Mouse (Mus musculus): ENCODE results near the gene Zfp579. TPM values are rescaled to one million over a fixed set of nuclear protein-coding genes. Genes with fewer than 3 reads are reported as not detected.
"Not testable (repeated sequence)": the region's sequence is repeated elsewhere in the genome, so short reads cannot be mapped to it uniquely, and the experiment has no call there.

The Zfp579 gene
- polyA plus RNA-seq, 1 experiment from 2014 or later = 57.0 TPM

GRCm38 (mm10) chr7:5014251-5015117 lies 18.5 kb upstream of the Zfp579 start, which contains the start of the genes Zfp524 and Fiz1:
Zfp524 (plus strand) TSS chr7:5014415.
Fiz1 (minus strand) TSS chr7:5014697.
- ATAC-seq (ENCODE audit: low FRiP score) = peak; percentile 86
- under 1% methylated on average over 42 of the region's 42 CpGs for WGBS
- H3K36me3 ChIP-seq = peaks cover 32% of the 10 kb centered on the region
- H3K27ac ChIP-seq (replicated peaks) = peak within 1 kb of the TSS; percentile 99
- no peaks in the 10 kb centered on the region for H3K9me3 ChIP-seq (replicated peaks)
- peak within 1 kb of the TSS; percentile 79 for H3K9ac ChIP-seq (replicated peaks)
- peak within 1 kb of the TSS; percentile 72 for H3K4me3 ChIP-seq (replicated peaks)
- H3K4me2 ChIP-seq = peak within 1 kb of the TSS; percentile 69
- H3K27me3 ChIP-seq (replicated peaks) = no peaks in the 10 kb centered on the region
- peaks cover 19% of the 10 kb centered on the region for H3K4me1 ChIP-seq

GRCm38 (mm10) chr7:5012681-5013513 lies 16.9 kb upstream of the Zfp579 start:
- peaks cover 16% of the 10 kb centered on the region for H3K4me1 ChIP-seq
- H3K4me3 ChIP-seq (replicated peaks) = no peak overlapping the region
- no peaks in the 10 kb centered on the region for H3K9me3 ChIP-seq (replicated peaks)
- no peak overlapping the region for H3K27ac ChIP-seq (replicated peaks)
- no peak overlapping the region for H3K9ac ChIP-seq (replicated peaks)
- peaks cover 48% of the 10 kb centered on the region for H3K36me3 ChIP-seq
- H3K27me3 ChIP-seq (replicated peaks) = no peaks in the 10 kb centered on the region
- H3K4me2 ChIP-seq = peak overlapping the region; percentile 69; the same call in 1 of the 2 replicates
- WGBS = 94% methylated on average over 27 of the region's 27 CpGs
- no peak for ATAC-seq (ENCODE audit: low FRiP score)

DNA sequence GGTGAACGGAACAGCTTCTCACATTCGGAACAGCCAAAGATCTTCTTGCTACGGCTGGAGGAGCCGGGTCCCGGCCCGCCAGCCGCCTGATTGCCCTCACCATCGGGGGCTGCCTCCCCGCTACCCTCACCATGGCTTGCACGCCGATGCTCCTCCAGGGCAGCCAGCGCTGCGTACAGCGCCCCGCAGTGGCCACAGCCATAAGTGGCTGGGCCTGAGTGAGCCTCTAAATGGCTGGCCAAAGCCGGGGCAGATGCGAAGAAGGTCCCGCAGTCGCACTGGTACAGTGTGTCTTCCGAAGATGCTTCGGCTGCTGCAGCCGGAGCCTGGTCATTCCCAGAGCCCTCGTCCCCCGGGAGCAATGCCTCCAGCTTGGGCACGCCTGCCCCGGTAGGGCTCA lies 12.3 kb upstream of the Zfp579 start:
- Histone ChIP-seq H3K4me2 (no peak overlapping the region), H3K36me3 (peaks cover 63% of the 10 kb centered on the region), H3K4me1 (0 out of 2 replicates have a peak, but pooled peaks cover 2% of the 10 kb centered on the region), H3K9ac (replicated peaks) (no peak overlapping the region), H3K27me3 (replicated peaks) (no peaks in the 10 kb centered on the region), H3K27ac (replicated peaks) (no peak overlapping the region), H3K4me3 (replicated peaks) (no peak overlapping the region), H3K9me3 (replicated peaks) (no peaks in the 10 kb centered on the region)
- WGBS = 95% methylated on average over 26 of the region's 26 CpGs
- ATAC-seq (ENCODE audit: low FRiP score) = no peak

DNA sequence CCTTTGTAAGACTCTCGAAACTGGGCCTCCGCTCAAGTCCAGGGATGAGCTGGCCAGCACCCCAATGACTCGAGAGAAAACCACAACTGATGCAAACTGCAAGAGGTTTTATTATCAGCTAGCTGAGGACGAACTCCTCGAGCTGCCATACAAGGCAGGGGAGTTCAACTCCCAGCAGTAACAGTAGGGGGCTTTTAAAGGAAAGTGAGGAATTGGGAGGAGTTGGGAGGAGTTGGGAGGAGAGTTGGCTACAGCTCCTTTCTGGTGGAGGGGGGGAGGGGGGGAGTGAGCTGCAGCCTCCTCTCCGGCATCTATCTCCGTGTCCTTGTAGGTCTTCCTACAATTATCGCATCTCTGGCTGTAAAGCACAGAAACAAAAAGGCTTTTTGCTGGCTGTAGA lies 6.9 kb upstream of the Zfp579 start:
- ATAC-seq (ENCODE audit: low FRiP score); H3K4me3 ChIP-seq (replicated peaks); H3K27me3 ChIP-seq (replicated peaks); H3K9ac ChIP-seq (replicated peaks); H3K27ac ChIP-seq (replicated peaks); H3K4me2 ChIP-seq; H3K4me1 ChIP-seq; H3K9me3 ChIP-seq (replicated peaks): not testable (repeated sequence)
- peaks cover 14% of the 10 kb centered on the region for H3K36me3 ChIP-seq
- 71% methylated on average over 8 of the region's 8 CpGs for WGBS

DNA sequence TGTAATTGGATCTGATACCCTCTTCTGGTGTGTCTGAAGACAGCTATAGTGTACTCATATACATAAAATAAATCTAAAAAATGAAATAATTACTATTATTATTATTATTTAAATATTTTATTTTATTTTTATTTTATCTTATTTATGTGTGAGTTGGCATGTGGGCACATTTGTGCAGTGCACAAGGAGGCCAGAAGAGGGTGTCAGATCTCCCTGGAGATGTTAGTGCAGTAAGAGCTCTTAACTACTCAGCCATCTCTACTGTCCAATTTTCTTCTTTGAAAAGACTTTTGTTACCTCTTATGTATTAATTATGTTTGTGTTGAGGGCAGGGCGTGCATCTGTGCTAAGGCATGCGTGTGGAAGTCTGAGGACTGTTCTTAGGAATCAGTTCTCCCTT lies 3.9 kb upstream of the Zfp579 start:
- Histone ChIP-seq H3K4me2 (no peak overlapping the region), H3K27me3 (replicated peaks) (no peaks in the 10 kb centered on the region), H3K4me3 (replicated peaks) (no peak overlapping the region), H3K36me3 (no peaks in the 10 kb centered on the region), H3K27ac (replicated peaks) (no peak overlapping the region), H3K9me3 (replicated peaks) (no peaks in the 10 kb centered on the region), H3K4me1 (peaks cover 13% of the 10 kb centered on the region), H3K9ac (replicated peaks) (no peak overlapping the region)
- WGBS = 72% methylated on average over 2 of the region's 2 CpGs
- ATAC-seq (ENCODE audit: low FRiP score) = no peak

DNA sequence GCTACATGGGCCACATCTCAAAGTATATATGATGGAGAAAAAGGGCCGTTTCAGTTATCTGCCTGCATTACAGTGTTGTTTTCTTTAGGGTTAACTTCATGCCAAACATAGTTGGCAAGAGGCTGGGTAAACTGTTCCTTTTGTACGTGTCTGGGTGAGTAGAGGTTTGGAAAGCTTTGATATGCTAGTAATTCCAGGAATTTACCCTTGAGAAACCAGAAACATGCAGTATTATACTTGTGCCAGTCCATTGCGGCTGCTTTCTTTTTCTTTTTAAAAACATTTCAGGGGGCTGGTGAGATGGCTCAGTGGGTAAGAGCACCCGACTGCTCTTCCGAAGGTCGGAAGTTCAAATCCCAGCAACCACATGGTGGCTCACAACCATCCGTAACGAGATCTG lies 976 bp upstream of the Zfp579 start:
- ATAC-seq (ENCODE audit: low FRiP score) = no peak
- H3K27me3 ChIP-seq (replicated peaks) = no peaks in the 10 kb centered on the region
- peaks cover 41% of the 10 kb centered on the region for H3K4me1 ChIP-seq
- peak overlapping the region; percentile 77 for H3K4me2 ChIP-seq
- H3K36me3 ChIP-seq = peaks cover 16% of the 10 kb centered on the region
- peak overlapping the region; percentile 73 for H3K4me3 ChIP-seq (replicated peaks)
- H3K9ac ChIP-seq (replicated peaks) = peak overlapping the region; percentile 81
- 68% methylated on average over 6 of the region's 8 CpGs for WGBS
- peak overlapping the region; percentile 90 for H3K27ac ChIP-seq (replicated peaks)
- no peaks in the 10 kb centered on the region for H3K9me3 ChIP-seq (replicated peaks)

GRCm38 (mm10) chr7:4995268-4996002 lies 523 bp downstream of the Zfp579 start:
- H3K4me3 ChIP-seq (replicated peaks) = peak overlapping the region; percentile 73
- 7% methylated on average over 19 of the region's 19 CpGs for WGBS
- peak overlapping the region; percentile 81 for H3K9ac ChIP-seq (replicated peaks)
- no peaks in the 10 kb centered on the region for H3K27me3 ChIP-seq (replicated peaks)
- H3K9me3 ChIP-seq (replicated peaks) = no peaks in the 10 kb centered on the region
- peaks cover 41% of the 10 kb centered on the region for H3K4me1 ChIP-seq
- peak overlapping the region; percentile 75 for H3K27ac ChIP-seq (replicated peaks)
- peak; percentile 13 for ATAC-seq (ENCODE audit: low FRiP score)
- H3K4me2 ChIP-seq = peak overlapping the region; percentile 77
- peaks cover 31% of the 10 kb centered on the region for H3K36me3 ChIP-seq

DNA sequence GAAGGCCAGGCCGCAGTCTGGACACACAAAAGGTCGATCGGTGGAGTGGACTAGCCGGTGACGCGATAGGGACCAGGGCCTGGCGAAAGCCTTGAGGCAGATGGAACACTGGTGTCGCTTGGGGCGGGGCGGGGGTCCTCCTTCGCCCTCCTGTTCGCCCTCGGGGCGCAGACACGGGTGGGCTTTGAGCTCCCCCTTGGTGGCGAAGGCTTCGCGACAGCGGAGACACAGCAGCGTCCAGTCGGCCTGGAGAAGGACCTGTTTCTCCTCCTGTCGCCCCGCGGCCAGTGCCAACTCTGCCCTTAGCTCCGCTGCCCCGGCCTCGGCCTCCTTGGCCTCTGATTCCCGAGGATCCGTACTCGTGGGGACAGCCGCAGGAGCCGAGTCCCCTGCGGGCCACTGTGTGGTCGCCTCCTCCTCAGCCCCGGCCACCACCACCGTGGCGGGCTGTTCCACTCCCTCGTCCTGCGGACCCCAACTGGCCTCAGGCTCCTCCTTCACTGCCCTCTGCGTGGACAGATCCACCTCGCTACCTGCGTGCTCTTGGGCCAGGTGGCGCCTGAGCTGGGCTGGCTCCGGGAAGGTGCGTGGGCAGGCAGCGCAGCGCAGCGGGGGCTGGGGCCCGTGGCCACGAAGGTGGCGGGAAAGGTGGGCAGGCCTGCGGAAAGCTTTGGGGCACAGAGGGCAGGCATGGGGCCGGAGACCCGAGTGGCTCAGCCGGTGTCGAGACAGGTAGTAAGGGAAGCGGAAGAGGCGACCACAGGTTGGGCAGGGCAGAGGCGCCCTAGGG lies 1.8 kb downstream of the Zfp579 start:
- no peaks in the 10 kb centered on the region; the same call in 1 of the 2 replicates for H3K27me3 ChIP-seq (replicated peaks)
- peaks cover 41% of the 10 kb centered on the region for H3K4me1 ChIP-seq
- peak overlapping the region; percentile 73 for H3K4me3 ChIP-seq (replicated peaks)
- peak overlapping the region; percentile 81; the same call in 1 of the 2 replicates for H3K9ac ChIP-seq (replicated peaks)
- H3K9me3 ChIP-seq (replicated peaks) = no peaks in the 10 kb centered on the region
- ATAC-seq (ENCODE audit: low FRiP score) = no peak
- WGBS = 46% methylated on average over 59 of the region's 59 CpGs
- peak overlapping the region; percentile 77 for H3K4me2 ChIP-seq
- peaks cover 31% of the 10 kb centered on the region for H3K36me3 ChIP-seq
- H3K27ac ChIP-seq (replicated peaks) = no peak overlapping the region

DNA sequence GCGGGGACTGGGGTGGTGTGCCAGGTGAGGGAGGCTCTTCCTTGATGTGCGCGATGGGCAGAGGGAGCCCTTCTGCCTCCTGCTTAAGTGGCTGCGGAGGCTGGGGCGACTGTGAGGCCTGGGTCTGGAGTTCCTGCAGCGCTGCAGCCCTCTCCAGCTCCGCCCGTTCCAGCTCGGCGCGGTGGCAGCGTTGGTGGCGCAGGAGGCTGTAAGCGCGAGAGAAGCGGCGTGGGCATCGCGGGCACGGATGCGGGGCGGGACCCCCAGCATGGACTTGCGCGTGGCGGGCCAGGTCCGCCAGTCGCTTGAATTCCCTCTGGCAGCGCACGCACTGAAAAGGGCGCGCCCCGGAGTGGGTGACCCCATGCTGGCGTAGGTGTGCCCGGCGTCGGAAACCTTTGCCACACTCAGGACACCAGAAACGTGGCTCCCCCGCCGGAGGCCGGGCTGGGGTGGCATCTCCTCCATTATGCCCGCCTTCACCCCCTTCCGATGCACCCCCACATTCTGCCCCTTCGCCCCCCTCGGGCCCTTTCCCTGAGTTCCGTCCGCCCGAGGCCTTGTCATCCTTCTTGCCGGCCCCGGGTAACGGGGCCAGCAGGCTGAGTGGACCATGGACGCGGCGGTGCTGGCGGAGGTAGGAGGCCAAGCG lies 2.5 kb downstream of the Zfp579 start:
- Histone ChIP-seq H3K4me2 (peak overlapping the region; percentile 77), H3K36me3 (peaks cover 31% of the 10 kb centered on the region), H3K9ac (replicated peaks) (peak overlapping the region; percentile 6; the same call in 1 of the 2 replicates), H3K4me3 (replicated peaks) (peak overlapping the region; percentile 73), H3K27me3 (replicated peaks) (no peaks in the 10 kb centered on the region; the same call in 1 of the 2 replicates), H3K9me3 (replicated peaks) (no peaks in the 10 kb centered on the region), H3K4me1 (peaks cover 41% of the 10 kb centered on the region), H3K27ac (replicated peaks) (no peak overlapping the region)
- WGBS = 34% methylated on average over 50 of the region's 55 CpGs
- ATAC-seq (ENCODE audit: low FRiP score) = no peak

DNA sequence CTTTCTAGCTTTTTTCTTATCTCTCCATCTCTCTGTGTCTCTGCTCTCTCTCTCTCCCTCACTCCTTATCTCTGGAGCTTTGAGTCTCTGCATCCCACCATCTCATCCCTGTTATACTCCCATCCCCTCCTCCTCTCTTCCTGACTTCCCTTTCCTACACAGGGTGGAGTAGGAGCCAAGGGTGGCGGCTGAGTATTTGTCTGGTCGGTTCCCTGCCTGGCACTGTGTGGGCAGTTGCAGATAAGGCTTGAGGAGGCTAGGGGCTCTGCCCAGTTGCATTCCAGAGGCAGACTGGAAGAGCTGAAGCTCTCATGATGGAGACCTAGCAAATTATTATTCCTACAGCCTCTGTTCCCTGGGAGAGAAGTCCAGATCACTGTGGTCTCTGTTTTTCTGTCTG lies 7.7 kb downstream of the Zfp579 start:
- H3K4me3 ChIP-seq (replicated peaks) = no peak overlapping the region
- no peaks in the 10 kb centered on the region; the same call in 1 of the 2 replicates for H3K27me3 ChIP-seq (replicated peaks)
- 66% methylated on average over 2 of the region's 2 CpGs for WGBS
- no peak overlapping the region for H3K4me2 ChIP-seq
- no peak for ATAC-seq (ENCODE audit: low FRiP score)
- H3K4me1 ChIP-seq = peaks cover 11% of the 10 kb centered on the region
- no peak overlapping the region for H3K9ac ChIP-seq (replicated peaks)
- H3K27ac ChIP-seq (replicated peaks) = no peak overlapping the region
- peaks cover 25% of the 10 kb centered on the region for H3K36me3 ChIP-seq
- no peaks in the 10 kb centered on the region for H3K9me3 ChIP-seq (replicated peaks)
